Mouse (Mus musculus) CD8-positive naive resting alpha-beta T cell, adult 2 months (primary cell): ENCODE measurements around the gene Plcl1.

ENCODE experiments used
- DNase-seq, 2 experiments: peaks; one replicate each; pipeline ENCODE4 v3.0.0; 2022; ENCODE audit warnings: low read depth in 2 of 2, low spot score in 2 of 2

The Plcl1 gene

DNA sequence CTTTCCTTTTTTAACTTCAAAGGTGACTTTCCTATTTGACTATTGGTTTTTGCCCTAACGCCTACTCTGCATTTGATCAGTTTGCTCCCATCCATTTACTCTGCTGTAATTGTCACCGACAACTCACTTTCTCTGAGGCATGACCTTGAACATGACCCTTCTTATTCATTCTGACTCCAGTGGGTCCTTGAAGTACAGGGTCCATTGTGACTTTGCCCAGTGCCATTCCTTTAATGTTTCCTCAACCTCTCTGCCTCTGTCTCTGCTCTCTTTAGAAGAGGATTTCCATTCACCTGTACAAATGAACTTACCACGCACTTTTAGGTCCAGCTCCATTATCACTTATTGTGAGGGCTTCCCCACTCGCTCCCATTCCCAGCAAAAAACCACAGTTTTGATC is 199.7 kb downstream of the Plcl1 start:
- no peak for DNase-seq

DNA sequence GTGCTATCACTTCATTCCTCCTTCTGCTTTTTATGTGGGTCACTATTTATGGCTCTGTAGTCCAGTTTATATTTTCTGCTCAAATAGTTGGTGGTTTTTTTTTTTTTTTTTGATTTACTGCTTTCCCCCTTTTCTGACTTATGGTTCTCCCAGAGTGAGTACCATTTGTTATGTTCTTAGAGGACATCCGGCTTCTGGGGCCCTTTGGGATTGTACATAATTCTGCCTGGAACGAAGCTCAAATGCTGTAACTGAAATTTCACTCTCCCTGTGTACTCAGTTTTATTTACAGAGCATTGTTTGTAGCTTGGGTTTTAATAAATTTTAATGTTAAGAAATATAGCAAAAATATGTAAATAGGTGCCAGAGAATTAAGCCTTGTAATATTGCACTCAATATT is 200.2 kb downstream of the Plcl1 start:
- DNase-seq: no peak

DNA sequence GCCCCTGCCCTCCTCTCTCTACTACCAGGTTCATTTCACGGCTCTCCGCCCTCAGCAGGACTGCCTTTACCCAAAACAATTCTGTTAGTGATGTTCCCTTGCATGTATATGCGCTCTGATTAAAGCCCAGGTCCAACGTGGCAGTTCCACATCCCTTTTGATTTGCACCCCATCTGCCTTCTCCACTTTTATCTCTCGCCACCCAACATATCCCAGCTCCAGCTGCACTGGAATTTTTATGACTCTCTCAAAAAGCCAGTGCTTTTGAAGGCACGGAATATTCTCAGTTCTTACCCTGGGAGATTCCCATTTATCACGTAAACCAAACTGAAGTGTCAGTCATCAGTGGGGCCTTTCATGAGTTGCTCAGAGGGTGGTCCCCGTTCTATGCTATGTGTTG is 200.7 kb downstream of the Plcl1 start:
- DNase-seq: no peak

DNA sequence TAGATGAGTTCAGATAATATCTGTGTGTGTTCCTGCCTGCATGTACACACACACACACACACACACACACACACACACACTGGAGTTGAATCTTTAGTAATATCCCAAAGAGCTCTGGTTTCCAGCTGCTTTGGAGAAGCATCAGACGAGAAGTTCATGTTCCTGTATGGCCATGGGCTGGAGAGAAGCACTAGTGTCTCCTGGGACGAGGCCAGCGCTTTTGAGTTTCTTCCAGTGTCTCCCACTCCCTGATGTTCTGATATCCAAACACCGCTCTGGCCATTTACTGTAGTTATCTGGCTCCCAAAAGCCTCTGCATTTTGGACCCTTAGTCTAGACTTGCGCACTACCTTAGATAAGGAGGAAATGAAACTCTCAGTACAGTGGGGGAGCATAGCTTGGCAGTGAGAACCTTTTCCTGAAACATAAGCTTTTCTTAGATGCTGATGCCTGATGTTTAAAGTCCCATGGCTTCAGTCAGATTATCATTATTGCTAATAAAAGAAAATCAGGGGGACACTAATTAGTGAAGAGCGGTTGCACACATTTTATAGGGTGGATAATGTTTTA is 207.1 kb downstream of the Plcl1 start:
- DNase-seq: no peak

DNA sequence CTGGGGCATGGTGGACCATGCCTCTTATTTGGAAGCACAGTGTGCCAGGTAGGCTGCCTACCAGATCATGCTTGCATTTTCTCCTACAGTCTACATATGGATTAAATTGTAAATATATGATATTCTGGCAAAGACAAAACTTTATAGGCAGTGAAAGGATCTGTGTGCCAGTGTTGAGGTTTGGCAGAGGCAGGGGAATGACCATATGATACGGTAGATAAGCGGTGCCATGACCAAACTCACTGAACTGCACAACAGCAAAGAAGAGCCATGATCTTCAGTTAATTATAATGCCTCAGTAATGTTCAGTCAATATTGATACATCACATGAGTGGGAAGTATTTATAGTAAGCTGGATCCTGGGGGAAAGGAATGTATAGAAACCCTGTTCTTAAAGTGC is 212.1 kb downstream of the Plcl1 start:
- no peak for DNase-seq

DNA sequence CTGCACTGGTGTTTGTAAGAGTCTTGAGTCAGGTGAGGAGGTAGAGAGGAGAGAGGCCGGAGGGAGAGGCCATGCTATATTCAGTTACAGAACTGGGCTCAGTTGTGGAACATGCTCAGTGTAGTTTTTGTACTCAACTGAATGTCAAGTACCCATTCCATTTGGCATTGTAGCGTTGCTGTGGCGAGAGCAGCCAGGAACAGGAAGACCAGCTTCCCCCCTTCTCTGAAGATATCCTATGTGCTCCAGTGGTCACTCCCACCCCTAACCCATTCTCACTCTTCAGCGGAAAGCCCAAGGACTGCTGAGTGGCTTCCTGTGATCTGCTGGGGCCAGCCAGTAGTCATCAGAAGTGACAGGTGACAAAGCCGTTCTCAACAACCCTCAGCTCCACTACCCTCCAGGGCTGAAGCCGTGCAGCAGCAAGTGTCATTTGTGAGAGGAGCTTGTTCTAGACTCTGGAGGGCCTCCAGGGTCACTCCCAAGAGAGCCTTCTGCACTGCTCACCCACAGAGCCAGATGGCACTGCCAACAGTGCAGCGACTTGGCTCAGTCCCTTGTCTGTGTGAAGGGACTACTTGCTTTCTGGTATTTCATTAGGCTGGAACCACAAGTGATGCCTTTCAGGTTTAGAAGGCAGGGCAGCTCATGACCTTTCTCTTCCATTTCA is 213.0 kb downstream of the Plcl1 start:
- no peak for DNase-seq

DNA sequence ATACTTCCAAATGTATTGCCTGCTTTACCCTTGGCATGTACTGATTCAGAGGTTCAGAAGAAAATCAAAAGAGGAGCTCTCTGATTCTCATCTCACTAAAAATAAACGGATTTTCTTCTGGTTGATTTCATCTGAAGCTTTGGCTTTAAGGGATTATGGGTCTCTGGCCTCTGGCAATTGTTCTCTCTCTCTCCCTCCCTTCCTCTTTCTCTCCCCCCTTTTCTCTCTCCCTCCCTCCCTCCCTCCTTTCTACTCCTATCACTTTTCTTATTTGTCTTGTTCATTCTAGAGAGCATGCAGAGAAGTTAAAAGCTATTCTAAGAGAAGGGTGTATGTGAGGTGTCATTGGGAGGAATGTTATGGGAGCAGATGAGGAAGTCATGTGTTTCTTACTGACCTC is 225.8 kb downstream of the Plcl1 start:
- no peak for DNase-seq

DNA sequence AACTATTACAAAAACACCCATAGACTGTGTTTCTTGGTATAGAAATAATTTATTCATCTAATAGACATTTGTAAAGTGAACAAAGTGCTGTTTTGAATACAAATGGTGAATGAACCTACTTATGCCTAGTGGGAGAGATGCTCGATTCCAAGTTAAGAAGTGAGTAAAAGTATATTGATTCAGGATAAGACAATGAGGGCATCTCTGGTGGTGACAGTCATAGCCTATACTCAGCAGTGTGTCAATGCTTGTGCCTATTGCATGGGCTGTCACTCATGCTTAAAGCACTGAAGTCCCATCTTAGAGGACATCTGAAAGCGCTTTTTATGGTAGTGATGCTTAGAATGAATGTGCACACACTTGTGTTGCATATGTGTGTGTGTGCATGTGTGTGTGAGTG is 226.3 kb downstream of the Plcl1 start:
- DNase-seq: no peak

DNA sequence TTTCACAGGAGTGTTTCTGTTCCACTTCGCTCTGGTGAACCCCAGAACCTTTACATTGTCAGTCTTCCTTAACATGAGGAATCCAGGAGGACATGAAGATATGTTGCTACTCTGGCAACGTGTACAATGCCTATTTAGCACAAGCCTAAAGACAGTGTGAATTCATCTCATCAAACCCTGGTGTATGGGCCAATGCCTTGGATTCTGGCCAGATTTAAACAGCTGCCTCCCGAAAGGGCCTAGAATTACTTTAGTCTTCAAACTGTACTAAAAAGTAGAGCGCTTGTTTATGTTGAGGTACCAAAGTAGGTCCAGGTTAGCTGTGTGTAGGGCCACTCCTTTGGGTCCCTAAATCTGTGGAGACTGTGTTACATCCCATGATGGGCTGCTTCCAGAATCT is 227.6 kb downstream of the Plcl1 start:
- DNase-seq: no peak

DNA sequence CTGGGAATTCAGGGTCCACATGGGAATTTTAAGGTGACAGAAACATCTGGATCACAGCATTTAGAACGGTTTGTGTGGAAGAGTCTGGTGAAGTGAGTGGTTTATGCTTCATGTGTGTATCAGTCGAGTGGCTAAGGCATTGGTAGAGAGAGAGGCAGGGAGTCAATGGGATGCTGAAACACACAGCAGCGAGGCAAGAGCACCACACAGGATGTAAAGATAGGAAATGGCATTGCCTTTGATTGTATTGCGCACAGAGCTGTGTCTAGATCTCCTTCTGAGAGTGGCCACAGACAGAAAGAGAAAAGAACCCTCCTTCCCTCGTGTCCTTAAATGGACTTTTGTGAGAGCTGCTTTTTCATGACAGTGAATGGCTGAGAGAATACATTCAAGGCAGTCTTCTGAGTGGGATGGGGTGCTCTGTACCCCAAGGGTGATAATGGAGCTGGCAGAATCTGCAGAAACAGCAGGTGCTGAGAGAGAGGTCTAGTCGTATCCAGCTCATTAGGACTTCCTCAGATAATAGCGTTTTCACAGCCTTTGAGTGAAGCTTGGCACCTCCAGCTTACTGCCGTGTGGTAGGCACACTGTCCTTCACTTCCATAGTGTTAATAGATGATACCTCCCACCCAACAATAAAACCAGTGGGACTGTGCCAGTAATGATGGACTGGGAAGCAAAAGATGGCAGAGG is 253.9 kb downstream of the Plcl1 start:
- DNase-seq: no peak

DNA sequence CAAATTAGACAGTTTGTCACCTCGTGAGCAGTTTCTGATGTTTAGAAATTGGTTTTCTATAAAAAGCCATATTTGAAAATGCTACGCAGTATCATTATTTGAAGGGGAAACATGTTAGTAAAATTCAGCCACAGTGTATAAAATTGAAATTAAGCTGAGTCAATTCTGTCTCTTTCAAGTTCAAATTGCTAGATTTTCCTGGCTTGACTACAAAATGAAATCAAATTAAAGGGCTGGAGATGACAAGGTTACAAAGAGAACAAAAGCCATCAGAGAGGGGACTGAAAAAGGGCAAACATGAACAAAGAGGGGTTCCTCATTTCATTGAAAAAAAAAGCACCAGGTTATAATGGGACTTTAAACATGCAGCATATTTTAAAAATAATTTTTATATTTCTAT is 255.7 kb downstream of the Plcl1 start:
- no peak for DNase-seq

DNA sequence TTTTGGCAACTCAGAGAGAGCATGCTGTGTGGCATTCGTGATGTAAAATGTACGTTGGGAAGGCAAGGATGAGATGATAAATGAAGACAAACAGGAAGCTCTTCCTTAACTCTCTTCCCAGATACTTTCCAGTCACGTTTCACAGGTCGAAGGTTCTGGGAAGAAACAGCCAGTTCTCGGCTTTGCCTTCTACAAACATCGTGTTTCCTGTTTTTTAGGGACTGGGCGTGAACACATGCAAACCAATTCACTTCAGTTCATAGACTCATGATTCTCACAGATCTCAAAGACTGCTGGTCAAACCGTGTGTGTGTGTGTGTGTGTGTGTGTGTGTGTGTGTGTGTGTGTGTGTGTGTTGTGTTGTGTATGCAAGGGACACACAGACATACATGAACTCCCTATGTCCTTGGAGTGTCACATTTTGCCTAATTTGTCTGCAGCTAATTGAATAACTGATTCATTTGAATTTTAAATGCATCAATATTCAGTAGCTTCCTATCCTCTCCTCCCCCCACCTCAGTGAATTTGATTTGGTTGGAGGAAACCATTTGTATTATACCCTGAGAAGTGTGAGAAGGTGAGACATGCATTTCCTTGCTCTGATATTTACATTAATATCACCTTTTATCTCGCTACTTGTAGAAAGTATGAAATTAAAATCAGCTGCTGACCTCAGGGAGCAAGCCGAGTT is 259.6 kb downstream of the Plcl1 start:
- DNase-seq: no peak

DNA sequence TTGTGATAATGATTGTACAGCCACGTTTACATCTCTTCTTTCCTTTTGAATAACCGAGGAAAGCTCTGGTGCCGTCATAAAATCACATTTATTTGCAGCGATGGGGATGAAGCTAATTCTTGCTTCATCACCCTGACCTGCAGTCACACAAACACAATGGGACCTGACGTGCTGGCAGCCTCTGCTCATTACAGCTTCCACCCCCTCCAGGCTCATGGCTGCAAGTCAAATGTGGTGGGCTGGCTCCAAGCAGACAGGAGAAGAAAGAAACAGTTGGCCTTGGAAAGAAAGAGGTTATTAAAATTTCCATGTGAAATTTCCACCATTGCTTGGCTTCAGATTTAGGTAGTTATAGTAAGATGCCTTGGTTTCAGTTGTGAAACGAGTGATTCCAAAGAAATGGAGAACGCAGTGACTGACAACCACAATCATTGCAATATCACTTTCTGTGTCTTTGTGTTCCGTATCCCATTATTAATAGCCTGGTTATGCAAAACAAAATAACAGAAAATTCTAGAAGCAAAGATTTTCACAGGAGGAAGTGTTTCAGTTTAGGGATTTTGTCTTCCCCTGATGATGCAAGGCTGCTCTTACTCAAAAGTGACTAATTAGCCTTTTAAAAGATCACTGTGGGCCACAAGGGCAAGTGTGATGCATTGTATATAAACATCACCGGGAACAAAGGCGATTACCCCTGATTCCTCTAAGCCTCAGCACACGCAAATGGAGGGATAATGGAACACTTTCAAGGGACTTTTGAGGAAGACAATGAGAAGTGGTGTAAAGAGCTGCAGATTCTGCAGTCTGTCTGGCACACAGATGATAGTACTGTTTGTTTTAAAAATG is 260.3 kb downstream of the Plcl1 start:
- no peak for DNase-seq

DNA sequence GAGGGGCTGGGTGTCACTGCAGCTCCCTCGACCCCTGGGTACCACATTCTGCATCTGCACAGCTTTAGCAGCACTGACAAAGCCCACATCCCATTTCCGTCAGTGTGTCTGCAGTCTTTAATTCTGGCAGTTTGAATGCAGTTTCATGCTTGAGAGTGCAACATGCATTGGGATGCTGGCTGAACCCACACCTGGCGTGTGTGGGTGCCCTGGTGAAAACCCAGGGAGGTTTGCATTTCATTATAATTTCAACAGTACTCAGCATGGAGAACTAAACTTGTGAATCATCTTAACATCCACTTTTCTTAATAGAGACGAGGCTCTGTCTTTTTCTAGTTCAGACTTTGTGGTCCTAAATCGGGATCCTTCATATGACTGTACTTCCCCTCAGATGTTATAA is 261.1 kb downstream of the Plcl1 start:
- no peak for DNase-seq

DNA sequence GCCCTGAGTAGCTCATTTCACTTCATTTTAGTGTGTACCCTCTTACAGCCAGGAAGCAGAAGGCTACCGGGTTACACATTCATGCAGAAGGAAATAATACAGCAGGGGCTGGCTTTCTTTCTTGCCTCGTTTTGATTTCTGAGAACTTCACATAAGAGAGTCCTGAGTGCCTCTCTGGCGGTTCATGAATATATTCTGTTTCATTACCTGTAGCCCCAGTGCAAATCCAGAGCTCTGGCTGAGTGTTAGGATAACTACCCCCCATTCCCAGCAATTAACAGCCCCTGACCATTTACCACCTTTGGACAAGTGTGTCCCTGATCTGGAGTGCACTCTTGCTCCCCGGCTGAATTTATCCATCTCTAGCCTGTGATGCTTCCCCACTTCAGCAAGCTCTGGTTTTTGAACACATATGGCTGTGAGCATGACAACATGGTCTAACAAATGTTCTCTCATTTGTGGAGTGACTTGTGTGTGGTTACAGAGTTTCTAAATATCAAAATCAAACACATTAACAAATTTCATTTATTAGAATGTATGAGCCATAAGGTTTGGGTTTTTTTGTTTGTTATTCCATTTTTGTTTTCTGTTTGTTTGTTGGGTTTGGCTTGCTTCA is 263.0 kb downstream of the Plcl1 start:
- no peak for DNase-seq

DNA sequence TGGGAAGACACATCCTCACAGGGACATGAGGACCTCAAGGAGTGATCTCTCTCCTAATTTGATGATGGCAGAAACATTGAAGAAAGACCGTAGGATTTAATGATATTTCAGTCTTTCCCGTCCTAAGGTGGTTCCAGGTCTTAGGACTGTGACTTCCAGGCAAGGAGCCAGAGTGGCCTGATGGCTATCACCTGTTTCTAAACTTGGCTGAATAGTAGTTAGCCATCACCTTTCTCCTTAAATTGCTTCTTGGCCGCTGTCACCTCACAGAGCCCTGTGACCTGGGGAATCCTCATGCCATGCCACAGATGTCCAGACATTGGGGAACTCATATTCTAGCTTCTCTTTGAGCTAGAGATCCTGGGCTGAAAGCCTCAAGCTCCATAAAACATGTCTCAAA is 277.0 kb downstream of the Plcl1 start:
- no peak for DNase-seq

DNA sequence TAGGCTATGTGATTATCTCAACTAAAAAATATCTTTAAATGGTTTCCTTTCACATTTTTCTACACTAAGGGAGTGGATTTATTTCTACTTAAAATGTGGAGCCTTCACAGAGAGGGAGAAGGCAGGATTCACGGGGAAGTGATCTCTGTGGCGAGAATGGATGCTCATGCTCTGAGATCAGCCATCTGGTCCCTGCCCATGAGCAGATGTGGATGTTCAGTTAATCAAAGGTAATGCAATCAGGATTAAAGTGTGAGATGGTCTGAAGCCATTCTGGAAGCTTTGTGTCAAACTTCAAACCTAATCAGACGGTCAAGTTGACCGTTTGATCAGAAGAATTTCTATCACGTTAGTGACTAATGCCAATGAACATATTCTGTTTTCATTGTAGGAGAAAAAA is 280.5 kb downstream of the Plcl1 start:
- DNase-seq: no peak

DNA sequence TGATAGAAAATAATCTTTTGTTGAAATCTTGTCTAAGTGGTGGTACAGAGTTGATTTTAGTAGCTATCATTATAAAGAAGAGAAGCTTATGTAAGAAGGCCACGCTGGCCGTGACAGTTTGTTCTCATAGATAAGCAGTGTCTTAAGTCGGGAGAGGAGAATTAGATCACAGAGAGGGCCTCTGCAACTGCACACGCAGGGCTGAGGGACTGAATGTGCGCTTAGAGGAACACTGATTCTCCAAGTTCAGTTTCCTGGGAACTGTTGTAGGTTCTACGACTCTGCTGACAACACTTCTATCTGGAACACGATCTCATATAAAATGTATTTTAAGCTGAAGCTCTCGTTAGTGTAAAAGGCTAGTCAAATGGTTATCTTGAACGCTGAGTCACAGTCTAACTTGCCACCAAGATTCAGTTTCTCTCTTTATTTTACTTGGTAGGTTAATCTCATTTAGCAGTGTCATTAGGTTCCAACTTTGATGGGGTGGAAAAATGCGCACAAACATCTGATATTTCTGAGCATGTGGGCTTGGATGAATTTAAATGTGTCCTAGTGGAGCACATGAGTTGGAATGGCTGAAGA is 288.0 kb downstream of the Plcl1 start:
- DNase-seq: no peak

DNA sequence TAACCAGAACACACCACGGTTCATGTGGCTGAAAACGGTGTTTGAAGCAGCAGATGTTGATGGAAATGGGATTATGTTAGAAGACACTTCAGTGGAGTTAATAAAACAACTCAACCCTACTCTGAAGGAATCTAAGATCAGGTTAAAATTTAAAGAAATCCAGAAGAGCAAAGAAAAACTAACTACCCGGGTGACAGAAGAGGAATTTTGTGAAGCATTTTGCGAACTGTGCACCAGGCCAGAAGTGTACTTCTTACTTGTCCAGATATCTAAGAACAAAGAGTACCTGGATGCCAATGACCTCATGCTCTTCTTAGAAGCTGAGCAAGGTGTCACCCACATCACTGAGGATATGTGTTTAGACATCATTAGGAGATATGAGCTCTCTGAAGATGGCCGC is 290.5 kb downstream of the Plcl1 start:
- no peak for DNase-seq

DNA sequence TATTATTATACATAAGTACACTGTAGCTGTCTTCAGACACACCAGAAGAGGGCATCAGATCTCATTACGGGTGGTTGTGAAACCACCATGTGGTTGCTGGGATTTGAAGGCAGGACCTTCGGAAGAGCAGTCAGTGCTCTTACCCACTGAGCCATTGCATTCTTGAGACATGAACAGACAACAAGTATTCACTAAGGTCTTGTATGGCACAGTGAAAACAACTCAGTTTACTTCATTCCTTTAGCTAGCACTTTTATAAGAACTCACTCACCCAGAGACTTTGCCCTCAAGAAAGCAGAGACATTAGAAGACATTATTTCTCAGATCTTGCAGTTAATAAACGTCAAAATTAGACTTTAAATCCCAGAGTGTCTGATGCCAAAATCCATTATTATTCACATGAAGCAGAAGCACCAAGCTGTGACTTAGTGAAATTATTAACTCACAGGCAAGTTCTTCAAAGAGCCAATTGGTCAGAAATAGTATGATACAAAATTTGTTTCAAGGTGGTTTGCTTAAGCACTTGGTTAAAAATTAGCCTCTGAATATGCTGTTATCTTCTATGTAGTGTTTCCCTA is 293.8 kb downstream of the Plcl1 start:
- no peak for DNase-seq
